8 mouse cellular contexts compared by ENCODE assay signal in the genomic region with DNA sequence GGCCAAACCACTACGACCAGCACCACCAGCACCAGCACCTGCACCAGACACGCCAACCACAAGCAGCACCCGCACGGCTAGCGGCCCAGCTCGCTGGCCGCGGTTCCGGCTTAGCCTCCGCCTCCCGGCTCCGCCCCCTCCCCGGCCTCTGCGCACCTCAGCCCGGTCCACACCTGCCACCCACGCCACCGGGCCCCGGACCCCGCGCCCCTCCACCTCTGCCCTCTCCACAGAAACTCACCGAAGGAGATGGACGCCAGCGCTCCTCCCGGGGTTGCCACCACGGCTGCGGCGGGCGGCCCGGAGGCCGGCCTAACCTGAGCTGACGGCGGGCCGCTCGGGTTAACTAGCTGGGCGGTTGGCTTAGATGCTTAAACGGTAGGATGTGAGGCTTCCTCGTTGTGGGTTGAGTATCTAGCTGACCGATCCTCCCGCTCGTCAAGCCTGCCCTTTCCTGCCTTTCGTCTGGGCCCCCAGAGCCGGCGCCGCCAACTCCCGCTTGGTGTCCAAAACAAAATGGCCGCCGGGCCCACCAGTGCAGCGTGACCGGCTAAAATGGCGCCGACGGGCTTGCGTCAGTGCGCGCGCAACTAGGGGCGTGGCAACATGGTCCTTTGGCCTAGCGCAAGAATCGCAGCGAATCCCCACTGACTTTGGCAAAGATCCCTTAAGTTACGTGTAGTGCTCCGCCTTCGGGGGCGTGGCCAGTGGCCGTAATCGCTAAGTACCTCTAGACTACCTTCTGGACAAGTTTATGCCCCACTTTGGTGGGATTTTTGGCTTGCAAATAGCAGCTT. TPM values are rescaled to one million over a fixed set of nuclear protein-coding genes. Genes with fewer than 3 reads are reported as not detected.
DNase-seq lines count a peak whose midpoint lies in the region; ATAC-seq and TF ChIP-seq lines count a peak whose summit lies in the region.

A gene (minus strand): TSS at position 549 of the 797 bp plus-strand sequence.

- no peak for TF ChIP-seq CTCF in Patski (IDR thresholded peaks at IDR 0.05)

- no peaks in the 10 kb centered on the region for H3K27me3 ChIP-seq in Patski
- H3K27me3 ChIP-seq in hindbrain, embryonic 13.5 days: peaks cover 29% of the 10 kb centered on the region

- peak within 1 kb of the TSS; percentile 93 for H3K4me3 ChIP-seq in hindbrain, embryonic 13.5 days

- H3K4me2 ChIP-seq in hindbrain, embryonic 13.5 days: peak within 1 kb of the TSS; percentile 84

- peak within 1 kb of the TSS; percentile 98 for H3K9ac ChIP-seq in hindbrain, embryonic 13.5 days

- peak within 1 kb of the TSS; percentile 98 for H3K27ac ChIP-seq in hindbrain, embryonic 13.5 days

- under 1% methylated on average over 65 of the region's 66 CpGs for WGBS in hindbrain, embryonic 13.5 days

- POLR2A ChIA-PET in Patski (lab: Charles Lee): interaction anchor here (0.6 to 2.2 kb wide), 14 partner anchors 11 to 143 kb away, joined by 3 to 18 read pairs (median 3); a partner anchor contains a TSS

- in situ Hi-C loops in Patski (cut with MboI; ENCODE audit: low pct_unique_long_range_greater_than_20kb): no loop called here

- H3K9me3 ChIP-seq in hindbrain, embryonic 13.5 days: no peaks in the 10 kb centered on the region

- DNase-seq in Patski (ENCODE audit: low read depth, low spot score): peak; percentile 96
- peak; percentile 100 for DNase-seq in cerebellum, postnatal 14 days
- DNase-seq in frontal cortex, postnatal 14 days (ENCODE audit: low spot score in 2 of 2): peak; percentile 98 to 99
- DNase-seq in layer of hippocampus, postnatal 25 days (ENCODE audit: extremely low spot score in 1 of 2, low spot score in 1 of 2): peak; percentile 96 to 98
- peak; percentile 100 for DNase-seq in lung, postnatal 25 days (ENCODE audit: low spot score)
- peak; percentile 100 for DNase-seq in retina, embryonic 14.5 days (ENCODE audit: low spot score)
- DNase-seq in thymus, postnatal 4 days: peak; percentile 100

- peaks cover 32% of the 10 kb centered on the region for H3K36me3 ChIP-seq in hindbrain, embryonic 13.5 days

- CTCF ChIA-PET in Patski (lab: Charles Lee): interaction anchor here (0.8 to 5.1 kb wide), 14 partner anchors 10 to 201 kb away, joined by 3 to 26 read pairs (median 6); a partner anchor contains a TSS

- H3K4me1 ChIP-seq in hindbrain, embryonic 13.5 days (replicated peaks): peaks cover 29% of the 10 kb centered on the region

- peak; percentile 92 for ATAC-seq in Patski
- ATAC-seq in hindbrain, embryonic 13.5 days (ENCODE audit: low FRiP score): peak; percentile 93

RNA-seq across cellular contexts. Expression of the gene that starts here (rescaled TPM):
- polyA plus RNA-seq in Patski (2021): 145 TPM
- 195 and 197 TPM in 2 replicates for polyA plus RNA-seq in hindbrain, embryonic 13.5 days (2015; fragmentation: Nextera tagmentation; extraction: Ambion mirVana)
- 100 to 1,000 TPM; 159 to 166 TPM for total RNA-seq in layer of hippocampus, postnatal 25 days (2021)

Comparison
In these comparisons a context has a peak if more than half of its experiments do, and no peak if none do; other contexts are left out.
1. Peak in every context shown above with its lines: DNase-seq, ATAC-seq, H3K4me3 ChIP-seq and H3K27ac ChIP-seq.